Mouse (Mus musculus): Measurements from ENCODE around the gene Sik3. TPM values are rescaled to one million over a fixed set of nuclear protein-coding genes. Genes with fewer than 3 reads are reported as not detected.

Gene Sik3
- total and polyA plus RNA-seq, 3 experiments: 30.7 to 81.1 (median 62.1) TPM

DNA sequence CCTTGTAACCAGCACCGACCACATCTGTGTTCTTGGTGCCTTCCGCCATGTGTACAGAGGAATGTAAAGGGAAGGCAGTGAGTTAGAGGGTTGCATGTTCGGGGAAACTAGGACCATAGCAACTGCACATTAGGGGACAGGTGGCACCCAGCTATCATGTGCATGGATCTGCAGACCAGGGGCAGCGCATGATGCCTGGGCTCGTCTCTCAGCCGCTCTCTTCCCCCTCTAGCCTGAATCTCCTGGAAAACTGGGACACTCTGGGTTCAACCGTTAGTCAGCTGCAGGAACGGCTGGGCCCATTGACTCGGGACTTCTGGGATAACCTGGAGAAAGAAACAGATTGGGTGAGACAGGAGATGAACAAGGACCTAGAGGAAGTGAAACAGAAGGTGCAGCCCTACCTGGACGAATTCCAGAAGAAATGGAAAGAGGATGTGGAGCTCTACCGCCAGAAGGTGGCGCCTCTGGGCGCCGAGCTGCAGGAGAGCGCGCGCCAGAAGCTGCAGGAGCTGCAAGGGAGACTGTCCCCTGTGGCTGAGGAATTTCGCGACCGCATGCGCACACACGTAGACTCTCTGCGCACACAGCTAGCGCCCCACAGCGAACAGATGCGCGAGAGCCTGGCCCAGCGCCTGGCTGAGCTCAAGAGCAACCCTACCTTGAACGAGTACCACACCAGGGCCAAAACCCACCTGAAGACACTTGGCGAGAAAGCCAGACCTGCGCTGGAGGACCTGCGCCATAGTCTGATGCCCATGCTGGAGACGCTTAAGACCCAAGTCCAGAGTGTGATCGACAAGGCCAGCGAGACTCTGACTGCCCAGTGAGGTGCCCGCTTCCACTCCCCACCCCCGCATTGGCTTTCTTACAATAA is 217.2 kb downstream of the Sik3 start:
- no peaks in the 10 kb centered on the region for H3K79me2 ChIP-seq (replicated peaks; ENCODE audit: control insufficient read depth, insufficient read depth, low read length)
- H3K36me3 ChIP-seq (ENCODE audit: control insufficient read depth, insufficient read depth, low read length): no peaks in the 10 kb centered on the region
- peak overlapping the region; percentile 50 for H3K4me3 ChIP-seq
- no peaks in the 10 kb centered on the region for H3K4me1 ChIP-seq (ENCODE audit: control insufficient read depth, insufficient read depth, low read length)
- H3K9ac ChIP-seq (ENCODE audit: low read depth, low read length): peak overlapping the region; percentile 10
- intact Hi-C loops (cut with DNase I): loop anchor here (2.0 kb wide), 1 partner anchor 17 kb away; no protein-coding TSS in a partner anchor
- TF ChIP-seq EP300 (IDR thresholded peaks at IDR 0.05; ENCODE audit: insufficient read depth, low read depth, low read length) (no peak), POLR2A (IDR thresholded peaks at IDR 0.05; ENCODE audit: insufficient read depth, low read depth, low read length) (no peak), CTCF (IDR thresholded peaks at IDR 0.05) (peak; percentile 88)
- H3K27ac ChIP-seq: no peak overlapping the region
- peak; percentile 80 to 83 for DNase-seq
- H3K27me3 ChIP-seq (ENCODE audit: control insufficient read depth, insufficient read depth, low read length): no peaks in the 10 kb centered on the region
- WGBS: 15% methylated on average over 37 of the region's 37 CpGs

DNA sequence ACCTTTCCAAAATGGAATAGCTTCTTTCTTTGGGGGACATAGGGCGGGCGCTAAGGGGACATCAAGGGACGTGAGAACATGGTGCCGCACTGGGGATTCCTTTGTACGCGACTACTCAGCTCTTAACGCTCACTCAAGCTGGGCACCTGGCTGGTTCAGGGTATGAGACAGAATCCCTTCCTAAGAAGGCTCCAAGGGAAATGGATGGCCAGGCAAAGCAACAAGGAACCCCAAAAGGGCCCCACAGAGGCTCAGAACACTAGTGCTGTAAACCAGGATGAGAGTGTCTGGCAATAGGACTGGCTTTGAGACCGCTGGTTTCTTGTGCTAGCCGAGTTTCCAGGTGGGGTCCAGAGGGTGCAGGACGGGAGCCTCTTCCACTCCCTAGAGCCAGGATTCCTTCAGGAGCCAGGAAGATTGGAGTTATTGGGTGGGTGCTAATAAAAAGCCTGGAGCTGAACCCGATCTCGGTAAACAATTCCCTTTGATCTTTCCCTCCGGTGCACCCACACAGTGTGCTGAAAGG is 217.9 kb downstream of the Sik3 start:
- DNase-seq: no peak
- Histone ChIP-seq H3K79me2 (replicated peaks; ENCODE audit: control insufficient read depth, insufficient read depth, low read length) (no peaks in the 10 kb centered on the region), H3K9ac (ENCODE audit: low read depth, low read length) (no peak overlapping the region), H3K36me3 (ENCODE audit: control insufficient read depth, insufficient read depth, low read length) (no peaks in the 10 kb centered on the region), H3K4me3 (peak overlapping the region; percentile 50), H3K4me1 (ENCODE audit: control insufficient read depth, insufficient read depth, low read length) (no peaks in the 10 kb centered on the region), H3K27me3 (ENCODE audit: control insufficient read depth, insufficient read depth, low read length) (no peaks in the 10 kb centered on the region), H3K27ac (no peak overlapping the region)
- WGBS: 46% methylated on average over 13 of the region's 13 CpGs
- no peak for TF ChIP-seq EP300 (IDR thresholded peaks at IDR 0.05; ENCODE audit: insufficient read depth, low read depth, low read length)
- TF ChIP-seq POLR2A (IDR thresholded peaks at IDR 0.05; ENCODE audit: insufficient read depth, low read depth, low read length): no peak
- no peak for TF ChIP-seq CTCF (IDR thresholded peaks at IDR 0.05)
- intact Hi-C loops (cut with DNase I): loop anchor here (2.0 kb wide), 1 partner anchor 16 kb away; no protein-coding TSS in a partner anchor

DNA sequence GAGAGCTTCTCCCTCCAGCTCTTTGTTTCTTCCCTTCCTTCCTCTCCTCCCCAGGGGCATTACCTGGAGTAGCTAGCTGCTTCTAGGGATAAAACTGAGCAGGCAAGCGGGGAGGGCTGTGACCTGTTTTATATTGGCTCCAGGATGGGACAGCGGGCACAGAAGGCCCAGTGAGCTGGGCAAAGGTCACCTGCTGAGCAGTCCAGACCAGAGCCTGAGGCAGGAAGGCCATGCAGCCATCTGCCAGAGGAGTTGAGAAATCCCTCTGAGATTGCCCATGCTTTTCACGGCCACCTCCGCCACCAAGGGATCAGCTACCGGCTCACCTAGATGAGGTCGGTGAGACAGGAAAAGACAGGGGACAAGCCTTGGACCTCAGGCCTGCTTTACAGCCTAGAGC is 222.6 kb downstream of the Sik3 start:
- H3K9ac ChIP-seq (ENCODE audit: low read depth, low read length): no peak overlapping the region
- 92% methylated on average over 6 of the region's 6 CpGs for WGBS
- no peak for TF ChIP-seq CTCF (IDR thresholded peaks at IDR 0.05)
- TF ChIP-seq EP300 (IDR thresholded peaks at IDR 0.05; ENCODE audit: insufficient read depth, low read depth, low read length): no peak
- TF ChIP-seq POLR2A (IDR thresholded peaks at IDR 0.05; ENCODE audit: insufficient read depth, low read depth, low read length): no peak

DNA sequence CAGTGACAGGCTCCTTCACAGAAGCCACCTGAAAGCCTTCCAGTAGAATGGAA is 222.8 kb downstream of the Sik3 start, which contains the start of gene Apoc3:
TSS of gene Apoc3 (minus strand) at position 41 of the 53 bp plus-strand sequence.
- Histone ChIP-seq H3K79me2 (replicated peaks; ENCODE audit: control insufficient read depth, insufficient read depth, low read length) (no peaks in the 10 kb centered on the region), H3K27me3 (ENCODE audit: control insufficient read depth, insufficient read depth, low read length) (no peaks in the 10 kb centered on the region), H3K36me3 (ENCODE audit: control insufficient read depth, insufficient read depth, low read length) (no peaks in the 10 kb centered on the region), H3K27ac (no peak within 1 kb of the TSS), H3K4me3 (no peak within 1 kb of the TSS), H3K9ac (ENCODE audit: low read depth, low read length) (no peak within 1 kb of the TSS), H3K4me1 (ENCODE audit: control insufficient read depth, insufficient read depth, low read length) (no peaks in the 10 kb centered on the region)
- TF ChIP-seq EP300 (IDR thresholded peaks at IDR 0.05; ENCODE audit: insufficient read depth, low read depth, low read length) (no peak), POLR2A (IDR thresholded peaks at IDR 0.05; ENCODE audit: insufficient read depth, low read depth, low read length) (no peak), CTCF (IDR thresholded peaks at IDR 0.05) (no peak)
- DNase-seq: no peak
- intact Hi-C loops (cut with DNase I): no loop called here

More for the DNA sequence above, 222.6 kb downstream of the Sik3 start:
- DNase-seq: no peak
- Histone ChIP-seq H3K36me3 (ENCODE audit: control insufficient read depth, insufficient read depth, low read length) (no peaks in the 10 kb centered on the region), H3K27me3 (ENCODE audit: control insufficient read depth, insufficient read depth, low read length) (no peaks in the 10 kb centered on the region), H3K79me2 (replicated peaks; ENCODE audit: control insufficient read depth, insufficient read depth, low read length) (no peaks in the 10 kb centered on the region), H3K27ac (no peak overlapping the region), H3K4me3 (no peak overlapping the region), H3K4me1 (ENCODE audit: control insufficient read depth, insufficient read depth, low read length) (no peaks in the 10 kb centered on the region)
- intact Hi-C loops (cut with DNase I): no loop called here

DNA sequence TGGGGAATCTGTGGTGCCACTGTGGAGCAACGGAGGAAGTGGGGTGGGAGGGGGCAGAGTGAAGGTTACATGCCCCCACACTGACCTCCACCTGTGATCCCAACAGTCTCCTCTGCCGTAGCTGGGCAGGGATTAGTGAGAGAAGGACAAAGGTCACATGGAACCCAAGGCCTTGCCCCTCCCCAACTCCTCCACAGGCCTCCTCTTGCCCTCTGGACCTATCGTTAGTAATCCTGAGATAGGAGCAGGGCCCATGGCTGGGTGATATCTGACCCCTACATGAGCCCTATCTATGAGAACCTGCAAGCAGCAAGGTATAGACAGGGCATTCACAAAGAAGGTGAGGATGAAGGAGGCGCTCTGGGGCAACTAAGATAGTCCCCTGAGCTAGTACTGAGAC is 223.0 kb downstream of the Sik3 start:
- WGBS: 81% methylated on average over 4 of the region's 4 CpGs

DNA sequence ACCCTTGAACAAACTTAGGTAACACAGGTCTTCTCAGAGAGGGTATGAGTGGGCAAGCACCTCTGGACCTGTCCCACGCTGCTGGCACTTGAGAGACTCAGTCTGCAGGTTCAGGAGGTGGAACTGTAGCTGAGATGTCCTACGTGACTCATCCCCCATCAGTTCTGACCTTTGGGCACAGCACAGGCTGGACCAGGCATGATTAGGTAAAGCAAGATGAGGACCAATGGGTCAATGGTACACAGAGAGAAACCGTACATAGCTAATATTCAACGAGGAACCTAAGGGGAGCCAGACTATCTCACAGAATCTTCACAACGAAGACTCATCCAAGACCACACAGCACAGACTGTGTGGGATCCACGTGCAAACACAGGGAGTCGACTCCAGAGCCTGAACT is 226.2 kb downstream of the Sik3 start:
- no peaks in the 10 kb centered on the region for H3K36me3 ChIP-seq (ENCODE audit: control insufficient read depth, insufficient read depth, low read length)
- no peaks in the 10 kb centered on the region for H3K27me3 ChIP-seq (ENCODE audit: control insufficient read depth, insufficient read depth, low read length)
- no peak overlapping the region for H3K27ac ChIP-seq
- TF ChIP-seq EP300 (IDR thresholded peaks at IDR 0.05; ENCODE audit: insufficient read depth, low read depth, low read length) (no peak), POLR2A (IDR thresholded peaks at IDR 0.05; ENCODE audit: insufficient read depth, low read depth, low read length) (no peak), CTCF (IDR thresholded peaks at IDR 0.05) (no peak)
- no peak overlapping the region for H3K4me3 ChIP-seq
- 88% methylated on average over 7 of the region's 7 CpGs for WGBS
- no peaks in the 10 kb centered on the region for H3K79me2 ChIP-seq (replicated peaks; ENCODE audit: control insufficient read depth, insufficient read depth, low read length)
- no peak for DNase-seq
- intact Hi-C loops (cut with DNase I): no loop called here
- H3K4me1 ChIP-seq (ENCODE audit: control insufficient read depth, insufficient read depth, low read length): no peaks in the 10 kb centered on the region
- H3K9ac ChIP-seq (ENCODE audit: low read depth, low read length): no peak overlapping the region

More for the DNA sequence above, 223.0 kb downstream of the Sik3 start:
- no peak for DNase-seq
- H3K27me3 ChIP-seq (ENCODE audit: control insufficient read depth, insufficient read depth, low read length): no peaks in the 10 kb centered on the region
- H3K4me1 ChIP-seq (ENCODE audit: control insufficient read depth, insufficient read depth, low read length): no peaks in the 10 kb centered on the region
- intact Hi-C loops (cut with DNase I): no loop called here
- H3K9ac ChIP-seq (ENCODE audit: low read depth, low read length): no peak overlapping the region
- H3K27ac ChIP-seq: no peak overlapping the region
- TF ChIP-seq CTCF (IDR thresholded peaks at IDR 0.05): no peak
- TF ChIP-seq POLR2A (IDR thresholded peaks at IDR 0.05; ENCODE audit: insufficient read depth, low read depth, low read length): no peak
- no peak for TF ChIP-seq EP300 (IDR thresholded peaks at IDR 0.05; ENCODE audit: insufficient read depth, low read depth, low read length)
- H3K79me2 ChIP-seq (replicated peaks; ENCODE audit: control insufficient read depth, insufficient read depth, low read length): no peaks in the 10 kb centered on the region
- H3K4me3 ChIP-seq: no peak overlapping the region
- H3K36me3 ChIP-seq (ENCODE audit: control insufficient read depth, insufficient read depth, low read length): no peaks in the 10 kb centered on the region
